Mouse (Mus musculus) thymus, postnatal 4 days (tissue): ENCODE measurements around the gene Casp7.

Experiments
- DNase-seq: peaks from one replicate; pipeline ENCODE4 v3.0.0; 2021

Casp7 gene

GRCm38 (mm10) chr19:56474869-56475550 is 78.1 kb downstream of the Casp7 start:
- peak; percentile 54 for DNase-seq

- no peak for DNase-seq
Observed at GRCm38 (mm10) chr19:56476546-56476945, 79.6 kb downstream of the Casp7 start.

DNA sequence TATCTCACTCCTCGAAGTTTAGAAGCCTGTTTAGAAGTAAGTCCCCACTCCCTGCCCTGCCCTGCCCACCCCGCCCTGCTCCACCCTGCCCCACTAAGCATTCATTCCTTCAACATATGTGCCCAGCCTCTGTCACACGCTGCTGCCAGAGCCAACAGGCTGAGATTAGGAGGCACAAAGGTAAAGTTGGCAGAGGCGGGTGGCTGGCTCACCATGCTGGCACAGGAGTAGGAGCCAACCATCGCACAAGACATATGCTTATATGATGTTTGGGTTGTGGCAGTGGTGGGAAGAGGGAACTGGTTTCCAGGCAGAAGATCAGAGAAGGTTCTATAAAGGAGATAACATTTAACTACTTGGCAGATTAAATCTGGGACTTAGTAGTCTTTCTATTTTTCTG is 80.3 kb downstream of the Casp7 start:
- no peak for DNase-seq

- no peak for DNase-seq
Observed at GRCm38 (mm10) chr19:56477832-56478231, 80.9 kb downstream of the Casp7 start.

- no peak for DNase-seq
Observed at GRCm38 (mm10) chr19:56484630-56485375, 87.9 kb downstream of the Casp7 start.

- DNase-seq = no peak
Observed at GRCm38 (mm10) chr19:56485376-56486271, 88.7 kb downstream of the Casp7 start.

GRCm38 (mm10) chr19:56486926-56487325 is 90.0 kb downstream of the Casp7 start:
- no peak for DNase-seq

GRCm38 (mm10) chr19:56487339-56487738 is 90.4 kb downstream of the Casp7 start:
- DNase-seq = no peak

GRCm38 (mm10) chr19:56489601-56490000 is 92.7 kb downstream of the Casp7 start:
- no peak for DNase-seq
